Mouse (Mus musculus): ENCODE data around the gene Cxadr.

Gene Cxadr

DNA sequence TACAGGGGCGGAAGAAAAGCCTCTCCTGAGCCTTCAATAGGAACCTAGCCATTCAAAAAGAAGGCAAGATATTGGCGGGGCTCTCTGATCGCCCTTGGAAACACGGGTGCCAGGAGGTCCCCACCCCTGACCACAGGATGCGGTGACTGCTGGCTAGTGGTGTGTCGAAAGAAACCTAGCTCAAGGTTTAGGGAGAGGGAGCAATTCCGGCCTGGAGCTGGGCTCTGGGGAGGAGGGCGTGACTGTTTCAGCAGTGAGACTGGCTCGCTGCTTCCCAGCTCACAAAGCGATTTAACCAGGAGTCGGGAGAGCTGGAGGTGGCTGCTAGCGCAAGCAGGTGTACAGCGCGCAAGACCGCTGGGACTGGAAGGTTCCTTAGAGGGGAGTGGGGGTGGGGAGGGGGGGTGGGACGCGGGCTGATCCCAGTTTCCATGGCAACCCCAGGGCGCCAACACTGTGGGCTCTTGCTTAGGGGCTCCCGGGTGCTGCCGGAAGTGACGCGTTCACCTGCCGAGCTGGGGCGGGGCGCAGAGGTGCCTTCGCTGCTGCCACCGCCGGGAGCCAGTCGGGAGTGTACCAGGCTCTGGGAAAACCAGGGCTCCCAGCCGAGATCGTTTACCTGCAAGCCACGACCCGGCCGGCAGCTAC lies at the start of gene Cxadr:
Cxadr (plus strand) TSS at position 307 of the 648 bp plus-strand sequence.
- peak; percentile 95 for DNase-seq (ENCODE audit: low read depth, low spot score)

DNA sequence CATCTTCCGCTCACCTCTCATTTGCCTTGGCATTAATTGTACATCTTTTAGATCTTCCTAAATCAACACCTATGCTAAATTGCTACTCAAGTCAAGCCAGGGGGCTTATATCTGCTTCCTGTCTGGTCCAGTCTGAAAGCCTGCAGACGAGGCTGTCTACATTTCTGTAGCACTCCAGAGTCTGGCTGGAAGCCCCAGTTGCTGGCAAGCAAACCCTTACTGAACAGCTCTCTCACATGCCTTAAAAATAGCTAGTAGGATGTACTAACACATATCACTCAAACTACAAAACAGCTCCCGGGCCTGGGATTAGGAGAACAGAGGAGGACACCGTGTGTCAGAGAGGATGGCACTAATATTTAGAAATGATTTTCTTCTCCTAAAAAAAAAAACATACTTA lies 42.3 kb upstream of the Cxadr start:
- DNase-seq (ENCODE audit: low read depth, low spot score), result no peak

DNA sequence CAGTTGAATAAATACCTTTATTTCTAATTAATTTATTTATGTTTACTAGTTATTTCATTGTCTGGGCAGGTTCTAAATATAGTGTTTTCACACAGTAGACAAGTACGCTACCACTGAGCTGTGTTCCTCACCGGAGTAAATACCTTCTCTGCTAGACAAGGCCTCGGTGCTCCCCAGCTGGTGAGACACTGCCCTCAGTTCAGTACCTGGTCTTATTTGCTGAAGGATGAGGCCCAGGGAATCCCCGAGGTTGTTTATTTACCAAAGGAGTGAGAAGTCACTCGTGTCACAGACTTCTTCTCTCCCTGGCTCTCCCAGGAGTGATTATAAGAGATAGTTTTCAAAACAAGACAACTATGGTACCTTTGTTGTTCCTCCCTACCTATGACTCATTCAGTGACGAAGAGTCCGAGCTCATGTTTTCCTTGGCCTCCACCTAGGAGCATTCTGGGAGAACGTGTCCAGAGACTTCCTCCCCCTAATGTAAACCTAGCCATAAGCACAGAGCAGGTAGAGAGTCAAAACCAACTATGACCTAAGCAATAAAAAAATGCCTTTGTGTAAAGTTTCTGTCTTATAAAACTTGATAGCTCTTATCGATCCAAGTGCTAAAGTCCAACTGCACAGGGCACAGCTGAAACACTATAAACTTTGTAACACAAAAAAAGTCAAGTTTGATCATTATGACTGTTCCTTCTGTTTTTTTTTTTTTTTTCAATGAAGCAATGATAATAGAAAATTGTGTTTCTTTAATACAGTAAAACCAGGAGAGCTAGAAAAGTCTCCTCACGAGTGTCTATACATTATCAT lies 41.0 kb upstream of the Cxadr start:
- DNase-seq (ENCODE audit: low read depth, low spot score), result no peak

DNA sequence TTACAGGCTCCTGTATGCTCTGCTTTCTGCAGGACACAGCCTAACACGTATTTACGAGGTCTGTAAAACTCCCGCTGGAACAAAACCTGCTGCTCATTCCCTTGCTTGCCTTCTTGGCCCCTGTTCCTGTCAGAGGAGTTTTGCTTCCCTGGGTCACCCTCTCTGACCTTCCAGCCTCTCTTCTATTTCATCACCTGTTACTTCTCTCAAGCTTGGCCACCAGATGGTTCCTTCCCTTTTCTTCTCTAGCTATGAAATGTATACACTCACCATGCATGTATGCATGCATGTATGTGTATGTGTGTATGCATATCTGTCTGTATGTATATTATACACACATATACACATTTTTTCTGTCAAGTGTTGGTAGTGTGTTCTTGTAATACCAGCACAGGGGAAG lies 39.8 kb upstream of the Cxadr start:
- no peak for DNase-seq (ENCODE audit: low read depth, low spot score)

DNA sequence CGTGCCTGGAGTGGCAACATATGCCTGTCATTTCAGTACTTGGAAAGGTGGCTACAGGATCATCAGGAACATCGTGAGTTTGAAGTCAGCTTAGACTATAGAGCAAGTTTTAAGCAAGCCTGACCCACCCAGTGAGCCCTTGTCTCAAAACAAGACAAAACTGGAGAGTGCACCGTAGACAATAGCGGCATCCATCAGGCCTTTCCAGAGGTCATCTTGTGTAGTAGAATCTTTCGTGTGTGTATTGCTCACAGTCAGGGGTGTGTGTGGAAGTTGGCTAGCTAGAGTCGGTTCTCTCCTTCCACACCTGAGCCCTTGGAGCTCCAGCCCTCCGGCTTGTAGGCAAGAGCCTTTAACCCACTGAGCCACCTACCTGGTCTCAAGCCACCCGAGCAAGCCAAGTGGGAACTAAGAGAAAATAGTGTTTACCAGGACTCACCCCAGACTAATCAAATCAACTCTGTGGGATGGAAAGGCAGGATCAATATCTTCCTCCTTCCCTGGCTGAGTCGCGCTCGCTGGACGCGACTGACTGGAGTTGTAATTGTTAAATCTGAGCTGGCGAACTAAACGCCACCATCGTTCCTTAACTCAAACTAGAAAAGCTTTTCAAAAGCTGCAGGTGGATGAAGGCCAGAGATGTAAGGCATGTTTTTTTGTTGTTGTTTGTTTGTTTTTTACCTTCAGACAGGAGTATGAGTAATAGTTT lies 36.7 kb upstream of the Cxadr start:
- peak; percentile 47 for DNase-seq (ENCODE audit: low read depth, low spot score)

DNA sequence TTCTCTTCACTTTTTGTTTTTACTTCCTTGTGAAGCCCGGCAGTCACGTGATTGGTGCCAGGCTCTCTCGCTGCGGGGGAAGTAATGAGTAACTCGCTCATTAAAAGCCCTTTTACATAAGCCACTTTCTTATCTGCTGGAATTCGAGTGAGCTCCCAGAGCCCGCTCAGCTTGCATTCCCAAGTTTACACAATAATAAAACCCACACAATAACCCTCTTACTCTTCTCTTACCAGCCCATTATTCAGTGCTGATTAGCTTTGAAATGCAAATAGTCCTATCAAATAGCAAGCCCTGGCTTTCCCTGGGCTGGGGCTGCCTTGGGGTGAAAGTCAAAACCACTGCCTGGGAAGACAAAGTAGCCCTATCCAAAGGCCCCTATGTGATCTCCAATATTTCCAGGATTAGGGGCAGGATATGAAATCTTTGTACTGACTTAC lies 36.1 kb upstream of the Cxadr start:
- peak; percentile 95 for DNase-seq (ENCODE audit: low read depth, low spot score)

DNA sequence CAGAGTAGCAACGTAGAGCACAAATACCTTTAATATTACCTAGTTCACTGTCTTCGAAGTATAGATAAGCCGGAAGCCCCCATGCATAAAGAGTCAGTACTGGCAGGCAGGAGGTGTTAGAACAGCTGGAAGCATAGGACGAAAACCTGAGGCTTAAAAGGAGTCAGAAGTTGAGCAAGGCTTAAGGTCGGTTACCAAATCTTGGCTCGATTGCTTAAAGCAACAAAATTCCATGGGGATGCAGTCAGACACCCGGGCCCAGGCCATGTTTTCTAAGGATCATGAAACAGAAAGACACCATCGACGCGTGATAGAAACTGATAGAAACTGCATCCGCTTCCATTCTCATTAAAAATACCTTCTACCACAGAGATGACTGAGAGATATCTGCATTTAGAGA lies 35.5 kb upstream of the Cxadr start:
- DNase-seq (ENCODE audit: low read depth, low spot score), result peak; percentile 17

DNA sequence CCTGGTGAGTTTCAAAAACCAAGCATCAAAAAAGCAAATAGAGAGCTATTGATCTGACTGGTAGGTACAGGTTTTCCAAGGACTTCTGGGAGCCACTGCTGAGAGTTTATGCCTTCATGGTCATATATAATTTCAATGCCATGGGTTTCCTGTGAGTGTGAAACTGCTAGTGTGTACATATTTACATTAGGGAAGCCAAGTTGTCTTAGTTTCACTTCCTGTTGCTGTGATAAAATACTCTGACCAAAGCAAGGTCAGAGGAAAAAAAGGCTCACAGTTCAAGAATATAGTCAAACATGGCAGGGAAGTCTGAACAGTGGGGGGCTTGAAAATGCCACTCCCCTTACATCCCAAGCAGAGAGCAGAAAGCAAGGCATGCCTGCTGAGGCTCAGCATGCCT lies 33.8 kb upstream of the Cxadr start:
- no peak for DNase-seq (ENCODE audit: low read depth, low spot score)

DNA sequence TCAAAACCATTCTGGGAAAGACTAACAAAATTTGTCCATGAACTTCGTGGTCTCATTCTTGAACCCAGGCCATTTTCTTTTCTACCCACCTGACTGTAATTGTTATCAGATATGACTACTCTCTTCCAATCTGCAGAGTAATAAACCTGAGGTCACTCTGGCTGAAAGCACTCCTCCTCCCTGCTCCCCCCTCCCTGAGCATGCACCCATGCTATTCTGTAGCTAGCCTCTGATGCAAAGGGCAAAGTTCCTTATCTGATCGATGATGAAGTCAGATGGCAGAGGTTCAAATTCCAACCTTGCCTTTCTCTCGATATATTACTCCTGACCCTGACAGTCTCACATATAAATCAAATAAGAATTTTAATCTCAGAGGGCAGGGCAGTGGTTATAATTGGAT lies 33.1 kb upstream of the Cxadr start:
- DNase-seq (ENCODE audit: low read depth, low spot score), result no peak

DNA sequence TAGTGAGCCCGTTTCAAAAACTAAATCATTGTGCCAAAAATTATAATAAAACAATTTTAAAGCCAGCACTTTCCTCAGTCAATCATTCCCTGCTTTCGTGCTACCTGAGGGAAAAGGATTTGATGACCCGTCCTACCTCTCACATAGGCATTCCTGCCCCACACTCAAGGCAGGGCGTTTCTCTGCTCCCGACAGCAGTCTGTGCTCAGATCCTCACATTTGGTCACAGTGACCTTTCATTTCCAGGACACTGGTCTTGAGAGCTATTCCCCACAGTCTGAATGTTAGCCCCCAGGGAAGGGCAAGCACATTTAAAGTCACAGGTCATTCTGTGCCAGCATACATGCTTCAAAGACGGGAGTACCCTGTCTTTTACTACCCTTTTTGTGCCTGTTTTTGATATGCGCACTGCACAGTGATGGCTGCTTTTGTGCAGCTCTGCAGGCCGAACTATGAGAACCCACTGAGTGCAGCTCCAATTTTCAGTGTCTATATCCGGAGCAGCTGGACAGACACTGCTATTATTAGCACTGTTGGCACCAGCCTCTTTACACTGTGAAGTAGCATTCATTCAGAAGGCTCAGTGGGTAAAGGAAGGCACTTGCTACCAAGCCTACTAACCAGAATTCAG lies 26.3 kb upstream of the Cxadr start:
- DNase-seq (ENCODE audit: low read depth, low spot score), result peak; percentile 17

DNA sequence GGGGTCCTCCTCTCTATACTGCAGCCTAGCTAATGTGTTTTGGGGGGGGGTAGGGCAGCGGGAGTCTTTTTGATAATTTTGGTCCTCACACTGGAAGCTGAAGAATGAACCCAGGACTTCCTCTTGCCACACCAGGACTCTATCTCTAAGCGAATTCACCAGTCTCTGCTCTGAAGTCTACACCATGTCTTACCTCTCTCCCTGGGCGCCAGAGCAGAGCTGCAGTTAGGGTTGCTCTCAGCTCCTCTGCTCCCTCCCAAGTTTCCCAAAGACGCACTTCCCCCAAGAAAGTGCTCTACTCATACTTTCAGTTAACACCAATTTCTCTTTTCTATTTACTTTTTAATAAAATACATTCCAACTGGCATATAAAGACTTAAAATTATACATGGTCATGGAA lies 23.7 kb upstream of the Cxadr start:
- no peak for DNase-seq (ENCODE audit: low read depth, low spot score)

DNA sequence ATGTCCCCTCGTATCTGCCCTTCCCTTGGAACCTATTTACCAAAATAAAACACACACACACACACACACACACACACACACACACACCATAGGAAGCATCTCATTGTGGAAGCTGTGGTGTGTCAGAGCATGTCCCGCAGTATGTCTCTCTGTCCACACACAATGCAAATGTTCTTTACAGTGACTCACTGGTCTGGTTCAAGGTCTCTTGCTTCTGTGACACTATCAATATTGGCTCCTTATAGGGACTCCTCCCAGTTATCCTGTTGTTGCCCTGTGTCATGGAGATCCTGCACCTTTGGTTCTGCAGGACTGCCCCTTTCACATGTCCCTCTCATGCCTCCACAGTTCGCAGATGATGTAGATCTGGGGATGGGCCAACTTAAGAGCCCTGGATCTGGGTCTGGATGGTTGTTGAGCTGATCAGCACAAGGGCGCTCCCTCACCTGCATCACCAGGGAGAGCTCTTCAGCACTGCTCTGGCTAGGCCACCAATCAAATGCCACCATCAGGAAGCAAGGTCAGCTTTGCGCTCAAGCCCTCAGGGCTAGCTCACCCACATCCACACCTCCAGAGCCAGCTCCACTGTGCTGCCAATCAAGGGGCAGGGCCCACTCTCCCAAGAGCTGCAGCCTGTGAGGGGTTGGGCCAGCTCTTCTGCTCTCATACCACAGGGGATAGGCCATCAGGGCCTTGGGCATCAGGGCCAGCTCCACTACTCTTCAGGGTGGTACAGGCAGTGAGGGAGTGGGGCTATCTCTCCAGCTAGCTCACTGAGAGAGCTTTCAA lies 21.0 kb upstream of the Cxadr start:
- DNase-seq (ENCODE audit: low read depth, low spot score), result no peak

DNA sequence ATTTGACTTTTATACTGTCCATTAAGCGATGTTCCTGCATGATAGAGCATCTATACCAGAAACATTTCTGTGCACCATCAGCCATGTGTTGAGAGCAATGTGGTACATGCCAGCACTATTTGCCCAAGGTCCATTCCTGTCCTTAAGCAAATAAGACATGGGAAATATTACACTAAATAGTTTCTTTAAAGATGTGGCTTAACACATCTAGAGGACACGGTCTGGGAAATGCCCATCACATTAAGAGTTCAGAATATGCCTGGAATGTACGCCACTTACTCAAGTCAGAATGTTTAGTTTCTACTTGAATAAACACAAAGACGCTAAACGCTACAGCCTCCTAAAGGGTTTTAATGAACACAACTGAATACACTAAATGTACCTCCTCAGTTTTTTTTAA lies 18.1 kb upstream of the Cxadr start:
- no peak for DNase-seq (ENCODE audit: low read depth, low spot score)

DNA sequence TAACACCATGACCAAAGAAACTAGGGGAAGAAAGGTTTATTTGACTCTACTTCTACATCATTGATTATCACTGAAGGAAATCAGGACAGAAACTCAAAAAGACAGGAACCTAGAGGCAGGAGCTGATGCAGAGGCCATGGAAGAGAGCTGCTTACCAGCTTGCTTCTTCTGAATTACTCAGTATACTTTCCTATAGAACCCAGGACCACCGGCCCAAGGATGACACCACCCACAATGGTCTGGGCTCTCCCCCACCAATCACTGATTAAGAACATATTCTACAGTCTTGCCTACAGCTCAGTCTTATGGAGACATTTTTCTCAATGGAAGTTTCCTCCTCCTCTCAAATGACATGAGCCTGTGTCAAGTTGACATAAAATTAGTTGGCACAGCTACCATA lies 7.2 kb upstream of the Cxadr start:
- no peak for DNase-seq (ENCODE audit: low read depth, low spot score)

DNA sequence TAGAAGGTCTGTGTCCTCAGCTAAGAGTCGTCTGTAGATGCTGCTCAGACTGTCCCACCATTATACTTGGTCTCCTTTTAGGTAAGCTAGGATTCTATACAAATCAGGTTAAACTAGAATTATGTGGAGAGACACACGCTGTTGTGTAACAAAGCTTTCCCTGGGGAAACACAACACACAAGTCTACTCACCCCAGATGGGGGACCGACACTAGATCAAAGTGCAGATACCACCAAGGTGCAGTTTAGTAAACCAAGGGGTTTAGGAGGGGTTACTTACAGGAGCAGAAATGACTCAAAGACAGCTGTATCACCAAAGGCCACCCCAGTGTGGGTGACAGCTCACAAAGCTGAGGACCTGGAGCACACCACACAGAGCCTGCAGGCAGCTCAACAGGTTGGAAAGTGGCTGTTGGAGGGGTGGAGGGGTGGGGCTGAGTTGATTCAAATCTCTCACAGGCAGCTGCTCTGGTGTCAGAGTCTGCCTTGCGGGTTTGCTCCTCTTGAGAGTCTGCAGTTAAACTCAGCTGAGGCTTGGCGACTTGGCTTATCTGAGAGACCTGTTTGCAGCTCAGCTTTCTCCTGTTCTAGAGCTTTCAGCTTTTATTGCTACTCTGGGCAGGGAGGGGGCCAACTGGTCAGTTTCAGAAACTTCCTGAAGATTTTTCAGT lies 6.5 kb upstream of the Cxadr start:
- DNase-seq (ENCODE audit: low read depth, low spot score), result no peak

DNA sequence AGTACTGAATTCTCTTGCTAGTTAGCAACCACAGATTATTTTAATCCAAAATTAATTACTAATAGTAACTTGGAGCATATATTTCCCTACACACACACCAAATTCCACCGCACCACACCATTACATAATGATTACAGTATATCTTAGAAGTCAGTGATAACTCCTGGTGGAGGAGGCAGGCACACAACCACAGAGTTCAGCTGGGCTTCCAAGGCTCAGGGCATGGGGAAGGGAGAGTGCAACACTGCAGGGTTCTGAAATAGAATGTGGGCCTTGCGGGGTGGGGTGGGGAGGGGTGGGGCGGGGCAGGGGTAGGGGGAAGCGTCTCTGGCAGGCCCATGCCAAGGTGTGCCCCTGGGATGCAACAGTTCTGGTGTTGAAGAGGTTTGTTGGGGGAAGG lies 5.7 kb upstream of the Cxadr start:
- DNase-seq (ENCODE audit: low read depth, low spot score), result no peak

DNA sequence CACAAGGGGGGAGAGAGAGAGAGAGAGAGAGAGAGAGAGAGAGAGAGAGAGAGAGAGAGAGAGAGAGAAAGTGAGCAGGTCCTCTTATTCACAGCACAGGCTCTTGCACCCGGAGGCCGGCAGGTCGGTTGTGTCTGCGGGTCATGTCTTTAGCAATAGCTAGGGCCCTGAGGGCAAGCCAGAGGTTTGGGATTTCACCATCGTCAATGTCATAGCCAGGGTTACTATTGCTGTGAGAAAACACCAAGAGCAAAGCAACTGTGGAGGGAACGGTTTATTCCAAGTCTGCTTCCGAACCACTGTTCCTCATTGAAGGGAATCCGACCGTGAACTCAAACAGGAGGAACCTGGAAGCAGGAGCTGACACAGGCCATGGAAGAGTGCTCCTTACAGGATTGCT lies 5.2 kb upstream of the Cxadr start:
- DNase-seq (ENCODE audit: low read depth, low spot score), result no peak

DNA sequence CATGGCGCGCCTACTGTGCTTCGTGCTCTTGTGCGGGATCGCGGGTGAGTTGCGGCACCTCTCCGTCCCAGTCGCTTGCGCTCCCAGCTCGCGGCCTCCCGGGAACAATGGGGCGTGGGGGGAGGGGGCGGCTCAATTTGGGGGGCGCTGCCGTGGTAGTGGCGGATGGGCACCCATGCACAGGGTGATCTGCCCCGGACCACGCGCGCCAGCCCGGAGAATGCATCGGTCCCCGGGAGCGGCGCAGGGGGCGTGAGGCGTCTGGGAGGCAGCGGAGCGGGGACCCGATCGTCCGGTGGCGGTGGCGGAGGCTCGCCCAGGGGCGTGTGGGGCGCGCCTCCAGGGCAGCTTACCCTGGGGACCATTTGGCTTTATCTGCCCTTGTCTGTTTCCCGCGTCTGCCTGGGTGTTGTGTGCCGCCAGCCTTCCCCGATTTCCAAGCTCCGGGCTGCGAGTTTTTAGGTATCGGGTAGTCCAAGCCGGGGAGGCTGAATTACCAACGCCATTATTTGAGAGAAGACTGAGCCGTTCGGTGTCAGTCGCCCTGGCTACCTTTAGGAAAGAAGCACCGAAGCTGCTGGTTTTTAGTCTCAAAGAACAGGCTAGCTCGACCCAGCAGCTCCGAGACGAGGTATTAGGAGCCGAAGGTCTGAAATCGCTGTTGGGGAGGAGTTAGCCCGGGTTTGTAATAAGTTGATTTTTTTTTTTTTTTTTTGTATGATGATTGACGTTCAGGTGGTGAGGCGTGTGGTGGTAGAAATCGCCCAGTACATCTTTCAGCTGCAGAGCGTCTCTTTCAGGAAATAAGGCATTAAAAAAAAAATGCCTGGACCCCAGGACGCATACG lies 765 bp downstream of the Cxadr start:
- peak; percentile 44 for DNase-seq (ENCODE audit: low read depth, low spot score)

DNA sequence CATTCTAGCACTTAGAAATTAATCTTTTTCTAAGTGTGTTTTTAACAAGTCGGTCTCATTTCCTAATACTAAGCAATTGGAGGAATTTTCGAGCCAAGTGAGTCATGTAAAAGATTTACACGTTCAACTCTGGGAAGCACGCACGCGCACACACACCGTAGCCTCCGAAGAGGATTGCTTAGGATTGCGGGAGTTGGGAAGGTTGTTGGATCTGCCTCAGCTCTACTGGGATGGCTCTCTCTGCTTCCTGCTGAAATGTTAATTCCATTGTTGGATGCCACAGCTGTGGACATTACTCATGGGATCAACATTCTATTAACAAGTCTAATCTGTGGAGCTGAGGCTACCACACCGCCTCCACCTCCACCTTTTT lies 1.4 kb downstream of the Cxadr start:
- peak; percentile 67 for DNase-seq (ENCODE audit: low read depth, low spot score)

DNA sequence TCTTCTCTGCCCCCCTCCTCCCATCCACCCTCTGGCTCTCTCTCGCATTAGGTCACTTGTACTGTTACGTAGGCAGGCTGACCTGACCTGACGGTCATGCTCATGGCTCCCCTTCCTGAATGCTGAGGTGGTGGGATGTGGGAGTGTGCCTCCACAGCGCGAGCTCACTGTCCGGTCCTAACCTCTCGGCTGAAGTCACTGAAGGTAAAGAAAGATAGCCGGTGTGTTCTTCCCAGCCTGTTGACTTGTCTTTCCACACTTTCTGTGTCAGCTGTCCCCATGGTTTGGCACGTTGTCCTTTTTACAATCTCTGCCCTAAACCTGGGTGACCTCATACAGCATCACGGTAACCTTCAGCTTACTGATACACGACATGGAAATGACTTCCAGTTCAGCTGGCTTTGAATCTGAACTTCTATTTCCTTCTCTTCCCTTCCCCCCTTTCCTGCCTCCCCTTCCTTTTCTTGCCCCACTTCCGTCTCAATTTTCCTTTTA lies 4.4 kb downstream of the Cxadr start:
- DNase-seq (ENCODE audit: low read depth, low spot score), result no peak
